Mouse (Mus musculus): ENCODE data around the gene Atp5b. TPM values are rescaled to one million over a fixed set of nuclear protein-coding genes. Genes with fewer than 3 reads are reported as not detected.

Gene Atp5b
- 2,012 and 2,953 TPM in 2 replicates for polyA plus RNA-seq (2012)

DNA sequence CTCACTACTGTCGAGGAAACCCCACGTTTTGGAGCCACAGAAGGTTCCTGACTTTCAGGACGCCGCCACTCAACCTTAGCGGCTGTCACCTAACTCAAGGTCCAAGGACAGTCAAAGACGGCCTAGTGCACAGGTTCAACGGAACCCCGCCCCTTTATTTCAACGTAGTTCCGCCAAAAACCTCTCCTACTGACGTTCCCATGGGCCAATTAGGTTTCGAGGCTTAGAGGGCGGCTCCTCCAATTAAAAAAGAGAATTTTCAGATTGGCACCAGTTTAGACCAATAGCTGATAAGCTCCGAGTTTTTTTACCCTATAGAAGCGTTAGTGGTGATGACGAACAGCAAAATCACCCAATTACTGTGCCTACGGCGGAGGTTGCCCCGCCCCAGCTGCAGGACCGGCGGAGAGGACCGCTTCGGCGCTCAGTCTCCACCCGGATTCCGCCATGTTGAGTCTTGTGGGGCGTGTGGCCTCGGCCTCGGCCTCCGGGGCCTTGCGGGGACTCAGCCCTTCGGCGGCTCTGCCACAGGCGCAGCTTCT, at the start of gene Atp5b:
TSS of gene Atp5b (plus strand) at position 394 of the 542 bp plus-strand sequence.
- TF ChIP-seq GATA1 (IDR thresholded peaks at IDR 0.05; ENCODE audit: low read length), result no peak

GRCm38 (mm10) chr10:128036746-128037425, 46.2 kb upstream of the Atp5b start:
- no peak for TF ChIP-seq GATA1 (IDR thresholded peaks at IDR 0.05; ENCODE audit: low read length)

DNA sequence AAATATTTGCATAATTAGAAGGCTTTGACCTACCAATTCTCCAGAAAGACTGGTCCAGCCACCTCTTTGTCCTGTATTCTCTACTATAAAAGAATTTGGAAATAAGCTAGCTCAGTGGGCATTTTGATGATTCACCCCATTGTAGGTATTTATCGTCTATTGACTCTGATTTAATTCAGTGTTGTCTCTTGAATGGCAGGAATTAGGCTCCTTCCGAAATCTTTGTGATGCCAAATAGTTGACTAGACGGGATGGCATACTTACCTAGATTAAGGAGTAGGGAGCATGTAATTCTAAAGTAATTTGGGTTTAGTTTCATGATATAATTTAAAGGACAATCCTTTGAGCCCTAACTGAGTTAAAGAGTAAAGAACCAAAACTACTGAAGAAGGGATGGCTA, 45.2 kb upstream of the Atp5b start:
- no peak for TF ChIP-seq GATA1 (IDR thresholded peaks at IDR 0.05; ENCODE audit: low read length)

DNA sequence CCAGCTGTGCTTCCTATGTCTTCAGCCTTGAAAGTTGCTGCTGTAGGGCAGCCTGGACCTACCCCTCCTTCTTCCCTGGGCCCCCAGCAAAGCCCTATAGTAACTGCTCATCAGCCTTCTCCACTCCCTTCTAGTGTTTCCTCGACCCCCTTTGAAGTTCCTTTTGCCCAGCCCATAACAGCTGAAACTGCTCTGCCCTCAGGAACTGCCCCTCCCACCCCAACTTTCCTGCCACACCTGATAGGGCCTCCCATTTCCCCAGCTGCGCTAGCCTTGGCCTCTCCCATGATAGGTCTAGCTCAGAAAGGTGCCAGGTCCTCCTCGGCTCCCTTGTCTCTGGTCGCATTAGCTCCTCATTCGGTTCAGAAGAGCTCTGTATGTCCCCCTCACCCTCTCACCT, 43.9 kb upstream of the Atp5b start:
- TF ChIP-seq GATA1 (IDR thresholded peaks at IDR 0.05; ENCODE audit: low read length), result no peak

GRCm38 (mm10) chr10:128039858-128040257, 43.2 kb upstream of the Atp5b start:
- TF ChIP-seq GATA1 (IDR thresholded peaks at IDR 0.05; ENCODE audit: low read length), result no peak

DNA sequence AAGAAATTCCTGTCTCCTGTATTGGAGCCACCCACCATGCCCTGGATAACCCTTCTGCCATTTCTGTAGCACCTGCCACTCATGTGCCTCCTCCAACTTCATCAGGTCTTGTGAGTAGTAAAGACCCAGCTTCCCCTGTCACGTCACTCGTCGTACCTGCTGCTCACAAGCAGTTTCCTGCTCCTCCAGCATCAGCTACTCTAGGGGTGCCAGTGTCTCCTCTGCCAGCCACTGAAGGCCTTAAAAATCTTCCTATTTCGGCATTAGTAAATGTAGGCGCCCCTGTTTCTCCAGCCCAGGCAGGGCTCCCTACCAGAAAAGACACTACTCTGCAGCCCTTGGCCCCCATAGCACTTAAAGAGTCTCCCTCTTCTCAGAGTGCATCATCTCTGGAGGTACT, 42.8 kb upstream of the Atp5b start:
- TF ChIP-seq GATA1 (IDR thresholded peaks at IDR 0.05; ENCODE audit: low read length), result no peak

DNA sequence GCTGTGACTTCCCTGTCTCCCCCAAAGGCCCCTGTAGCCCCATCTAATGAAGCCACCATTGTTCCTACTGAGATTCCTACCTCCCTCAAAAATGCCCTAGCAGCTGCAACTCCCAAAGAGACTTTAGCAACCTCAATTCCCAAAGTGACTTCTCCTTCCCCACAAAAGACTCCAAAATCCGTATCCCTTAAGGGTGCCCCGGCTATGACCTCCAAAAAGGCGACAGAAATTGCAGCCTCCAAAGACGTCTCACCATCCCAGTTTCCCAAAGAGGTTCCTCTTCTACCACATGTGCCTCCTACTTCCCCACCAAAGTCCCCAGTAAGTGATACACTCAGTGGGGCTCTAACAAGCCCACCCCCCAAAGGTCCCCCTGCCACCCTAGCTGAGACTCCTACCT, 41.4 kb upstream of the Atp5b start:
- no peak for TF ChIP-seq GATA1 (IDR thresholded peaks at IDR 0.05; ENCODE audit: low read length)

GRCm38 (mm10) chr10:128042466-128042865, 40.6 kb upstream of the Atp5b start:
- TF ChIP-seq GATA1 (IDR thresholded peaks at IDR 0.05; ENCODE audit: low read length), result no peak

DNA sequence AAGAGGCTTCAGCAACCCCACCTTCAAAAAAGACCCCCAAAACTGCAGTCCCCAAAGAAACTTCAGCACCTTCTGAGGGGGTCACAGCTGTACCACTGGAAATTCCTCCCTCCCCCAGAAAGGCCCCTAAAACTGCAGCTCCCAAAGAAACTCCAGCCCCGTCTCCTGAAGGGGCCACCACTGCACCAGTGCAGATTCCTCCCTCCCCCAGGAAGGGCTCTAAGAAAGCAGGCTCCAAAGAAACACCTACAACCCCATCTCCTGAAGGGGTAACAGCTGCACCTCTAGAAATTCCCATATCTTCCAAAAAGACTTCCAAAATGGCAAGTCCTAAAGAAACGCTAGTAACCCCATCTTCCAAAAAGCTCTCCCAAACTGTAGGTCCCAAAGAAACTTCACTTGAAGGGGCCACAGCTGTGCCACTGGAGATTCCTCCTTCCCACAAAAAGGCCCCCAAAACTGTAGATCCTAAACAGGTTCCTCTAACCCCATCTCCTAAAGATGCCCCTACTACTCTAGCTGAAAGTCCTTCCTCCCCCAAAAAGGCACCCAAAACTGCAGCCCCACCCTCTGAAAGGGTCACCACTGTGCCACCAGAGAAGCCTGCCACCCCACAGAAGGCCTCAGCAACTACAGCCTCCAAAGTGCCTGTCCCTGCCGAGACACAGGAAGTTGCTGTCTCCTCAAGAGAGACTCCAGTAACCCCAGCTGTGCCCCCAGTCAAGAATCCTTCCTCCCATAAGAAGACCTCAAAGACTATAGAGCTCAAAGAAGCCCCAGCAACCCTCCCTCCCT, 39.8 kb upstream of the Atp5b start:
- no peak for TF ChIP-seq GATA1 (IDR thresholded peaks at IDR 0.05; ENCODE audit: low read length)

DNA sequence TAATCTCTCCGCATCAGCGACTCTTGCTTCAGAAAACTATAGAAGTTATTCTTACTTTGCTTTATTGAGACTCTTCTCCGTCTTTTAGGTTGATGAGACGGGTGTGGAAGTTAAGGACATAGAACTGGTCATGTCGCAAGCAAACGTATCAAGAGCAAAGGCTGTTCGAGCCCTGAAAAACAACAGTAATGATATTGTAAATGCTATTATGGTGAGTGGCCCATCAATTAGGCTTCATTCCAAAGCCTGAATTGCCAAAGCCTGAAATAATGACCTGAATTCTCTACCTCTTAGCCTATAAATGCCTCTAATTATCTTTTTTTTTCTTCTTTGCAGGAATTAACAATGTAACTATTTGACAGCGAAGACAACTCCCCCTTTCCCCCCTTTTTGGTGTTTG, 34.9 kb upstream of the Atp5b start:
- TF ChIP-seq GATA1 (IDR thresholded peaks at IDR 0.05; ENCODE audit: low read length), result no peak

DNA sequence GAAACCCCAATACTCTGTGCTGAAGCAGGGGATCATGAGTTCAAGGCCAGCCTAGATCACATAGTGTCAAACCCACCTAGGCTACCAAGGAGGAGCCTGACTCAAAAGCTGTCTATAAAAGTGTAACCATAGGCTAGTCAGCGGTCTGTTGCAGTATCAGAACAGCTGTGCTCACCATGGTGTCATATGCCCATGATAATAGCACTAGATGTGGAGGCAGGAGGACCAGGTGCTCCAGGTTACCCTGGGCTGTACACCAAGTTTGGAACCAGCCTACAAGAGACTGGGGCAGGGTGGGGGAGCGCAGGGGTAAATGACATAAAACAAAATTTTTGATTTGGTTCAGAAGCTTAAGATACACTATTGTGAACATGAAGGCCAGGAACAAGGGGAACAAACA, 33.3 kb upstream of the Atp5b start:
- no peak for TF ChIP-seq GATA1 (IDR thresholded peaks at IDR 0.05; ENCODE audit: low read length)

DNA sequence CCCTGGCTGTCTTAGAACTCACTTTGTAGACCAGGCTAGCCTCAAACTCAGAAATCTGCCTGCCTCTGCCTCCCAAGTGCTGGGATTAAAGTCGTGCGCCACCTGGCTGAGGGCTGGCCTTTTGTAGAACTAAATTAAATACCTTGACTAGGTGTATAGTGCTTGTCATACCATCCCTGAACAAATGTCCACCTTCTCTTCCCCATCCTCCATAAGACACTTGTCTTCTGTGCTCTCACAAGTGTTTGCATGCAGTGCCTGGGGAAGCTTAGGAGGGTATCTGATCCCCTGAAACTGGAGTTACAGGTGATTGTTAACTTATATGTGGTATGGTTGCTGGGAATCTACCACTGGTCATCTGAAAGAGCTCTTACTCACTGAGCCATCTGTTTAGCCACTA, 32.7 kb upstream of the Atp5b start:
- TF ChIP-seq GATA1 (IDR thresholded peaks at IDR 0.05; ENCODE audit: low read length), result no peak

- TF ChIP-seq GATA1 (IDR thresholded peaks at IDR 0.05; ENCODE audit: low read length), result no peak
Observed at GRCm38 (mm10) chr10:128051589-128051988, 31.5 kb upstream of the Atp5b start.

DNA sequence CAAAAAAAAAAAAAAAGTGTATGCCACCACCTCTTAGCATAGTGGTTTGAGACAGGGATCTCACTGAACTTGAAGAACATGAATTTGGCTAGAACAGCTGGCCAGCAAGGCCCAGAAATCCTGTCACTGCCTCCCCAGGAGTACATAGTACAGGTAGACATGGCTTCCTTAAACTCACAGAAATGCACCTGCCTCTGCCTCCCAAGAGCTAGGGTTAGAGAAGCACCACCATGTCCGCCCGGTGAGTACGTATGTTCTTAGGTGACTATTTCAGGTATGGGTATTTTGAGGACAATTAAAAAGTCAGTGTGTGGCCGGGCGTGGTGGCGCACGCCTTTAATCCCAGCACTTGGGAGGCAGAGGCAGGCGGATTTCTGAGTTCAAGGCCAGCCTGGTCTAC, 30.1 kb upstream of the Atp5b start:
- no peak for TF ChIP-seq GATA1 (IDR thresholded peaks at IDR 0.05; ENCODE audit: low read length)

GRCm38 (mm10) chr10:128058184-128058583, 24.9 kb upstream of the Atp5b start:
- no peak for TF ChIP-seq GATA1 (IDR thresholded peaks at IDR 0.05; ENCODE audit: low read length)

DNA sequence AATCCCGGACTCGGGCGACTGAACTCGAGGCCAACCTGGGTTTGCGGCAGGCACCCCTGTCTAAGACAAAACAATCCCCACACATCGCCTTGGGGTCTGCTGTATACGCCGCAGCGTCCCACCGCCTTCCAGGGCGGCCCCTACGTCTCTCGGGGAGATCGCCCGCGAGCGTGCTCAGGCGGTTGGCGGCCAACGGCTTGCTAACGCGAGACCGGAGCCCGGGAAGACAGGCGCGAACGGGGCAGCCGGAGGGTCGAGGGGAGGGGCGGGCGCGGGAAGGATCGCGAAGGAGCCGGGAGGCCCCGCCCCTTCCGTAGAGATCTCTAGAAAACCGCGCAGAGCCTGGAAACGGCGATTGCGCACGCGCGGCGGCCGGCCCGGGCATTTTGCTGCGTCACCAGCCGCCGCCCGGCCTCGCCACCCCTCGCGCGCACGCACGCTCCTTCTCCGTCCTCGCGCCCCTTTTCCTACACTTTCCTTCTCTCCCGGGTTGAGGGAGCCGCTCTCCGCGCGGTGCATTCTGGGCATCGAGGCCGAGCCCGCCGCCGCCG, 24.4 kb upstream of the Atp5b start, which contains the start of gene Ptges3:
TSS of gene Ptges3 (plus strand) at position 354 of the 551 bp plus-strand sequence.
- no peak for TF ChIP-seq GATA1 (IDR thresholded peaks at IDR 0.05; ENCODE audit: low read length)
